8 mouse cellular contexts compared by ENCODE assay signal in genomic region chrX:8073881-8074429, GRCm38 (mm10). TPM values are rescaled to one million over a fixed set of nuclear protein-coding genes. Genes with fewer than 3 reads are reported as not detected.
DNase-seq lines count a peak whose midpoint lies in the region; ATAC-seq and TF ChIP-seq lines count a peak whose summit lies in the region.

No protein-coding gene starts in this region.

- H3K4me2 ChIP-seq in heart, embryonic 16.5 days (ENCODE audit: low read depth, low read length): peak overlapping the region; percentile 67
- H3K4me2 ChIP-seq in limb, embryonic 14.5 days (replicated peaks; ENCODE audit: low read depth, low read length, severe bottlenecking): peak overlapping the region; percentile 48
- peak overlapping the region; percentile 49 for H3K4me2 ChIP-seq in midbrain, postnatal 0 days (ENCODE audit: low read depth, low read length, poor library complexity, severe bottlenecking)

- no peak for TF ChIP-seq CTCF in heart, adult 2 months (IDR thresholded peaks at IDR 0.05)
- no peak for TF ChIP-seq CTCF in midbrain, postnatal 0 days (IDR thresholded peaks at IDR 0.05)

- DNase-seq in heart, adult 2 months: peak; percentile 10 to 32
- no peak for DNase-seq in heart, adult 9 months (ENCODE audit: low spot score in 2 of 2)
- no peak for DNase-seq in ES-E14 (ENCODE audit: low read depth, low spot score)
- DNase-seq in limb, embryonic 14.5 days (ENCODE audit: low spot score): peak; percentile 7
- DNase-seq in midbrain, postnatal 0 days (ENCODE audit: low spot score): peak; percentile 56
- peak; percentile 33 for DNase-seq in thymus, postnatal 0 days (ENCODE audit: low spot score)

- H3K27ac ChIP-seq in heart, adult 2 months: no peak overlapping the region
- peak overlapping the region; percentile 96 for H3K27ac ChIP-seq in ES-E14 (ENCODE audit: insufficient read depth, low read depth, low read length, poor library complexity, severe bottlenecking)
- H3K27ac ChIP-seq in heart, embryonic 16.5 days (ENCODE audit: low read length): peak overlapping the region; percentile 83
- H3K27ac ChIP-seq in limb, embryonic 14.5 days (replicated peaks; ENCODE audit: low read depth, low read length): peak overlapping the region; percentile 87
- peak overlapping the region; percentile 71 for H3K27ac ChIP-seq in midbrain, postnatal 0 days (ENCODE audit: low read depth, low read length)

- ATAC-seq in common myeloid progenitor, adult 5-6 weeks (replicated peaks; ENCODE audit: low read depth, poor library complexity, severe bottlenecking): peak; percentile 24; the same call in 1 of the 2 replicates
- ATAC-seq in heart, embryonic 16.5 days (replicated peaks; ENCODE audit: extremely low read depth, insufficient read depth, low FRiP score): peak; percentile 46
- ATAC-seq in limb, embryonic 14.5 days (ENCODE audit: low FRiP score, low read depth): peak; percentile 53
- no peak; the same call in 1 of the 2 replicates for ATAC-seq in midbrain, postnatal 0 days (ENCODE audit: low FRiP score)

- H3K27me3 ChIP-seq in heart, adult 2 months (ENCODE audit: control insufficient read depth, insufficient read depth, low read length): no peaks in the 10 kb centered on the region
- H3K27me3 ChIP-seq in heart, embryonic 16.5 days (ENCODE audit: control insufficient read depth, insufficient read depth, low read length): no peaks in the 10 kb centered on the region
- H3K27me3 ChIP-seq in limb, embryonic 14.5 days (ENCODE audit: control insufficient read depth, insufficient read depth, low read length): no peaks in the 10 kb centered on the region
- H3K27me3 ChIP-seq in midbrain, postnatal 0 days (ENCODE audit: insufficient read depth, low read length): no peaks in the 10 kb centered on the region

- no peak for TF ChIP-seq EP300 in heart, adult 2 months (IDR thresholded peaks at IDR 0.05; ENCODE audit: insufficient read depth, low read depth, low read length)

- H3K4me1 ChIP-seq in heart, adult 2 months (ENCODE audit: control insufficient read depth, insufficient read depth, low read length): no peaks in the 10 kb centered on the region
- peaks cover 0 to 5% of the 10 kb centered on the region in 2 experiments; a peak in 1 of 4 replicates for H3K4me1 ChIP-seq in ES-E14 (ENCODE audit: control insufficient read depth in 2 of 2, insufficient read depth in 2 of 2, low read length in 2 of 2, poor library complexity in 1 of 2)
- no peaks in the 10 kb centered on the region for H3K4me1 ChIP-seq in heart, embryonic 16.5 days (ENCODE audit: control insufficient read depth, insufficient read depth, low read length)
- no peaks in the 10 kb centered on the region for H3K4me1 ChIP-seq in limb, embryonic 14.5 days (ENCODE audit: control insufficient read depth, insufficient read depth, low read length)
- H3K4me1 ChIP-seq in midbrain, postnatal 0 days (ENCODE audit: insufficient read depth, low read length): no peaks in the 10 kb centered on the region

- H3K4me3 ChIP-seq in heart, adult 2 months: peak overlapping the region; percentile 58
- H3K4me3 ChIP-seq in ES-E14 (ENCODE audit: insufficient read depth in 1 of 2, low read depth in 1 of 2, low read length in 2 of 2, poor library complexity in 1 of 2, severe bottlenecking in 1 of 2): peak overlapping the region; percentile 70 to 87
- peak overlapping the region; percentile 72 for H3K4me3 ChIP-seq in heart, embryonic 16.5 days (ENCODE audit: low read length)
- peak overlapping the region; percentile 51 for H3K4me3 ChIP-seq in limb, embryonic 14.5 days (replicated peaks; ENCODE audit: low read length)
- H3K4me3 ChIP-seq in midbrain, postnatal 0 days (ENCODE audit: low read depth, low read length): peak overlapping the region; percentile 55

- intact Hi-C loops in heart, adult 2 months (cut with DNase I): loop anchor here (10.0 kb wide), 2 partner anchors 181 to 349 kb away; partner anchors contain the start of genes Ftsj1, Gm45208 and Praf2

- in situ Hi-C loops in ES-E14 (cut with MboI; ENCODE audit: low sequenced_read_pairs in 2 of 2, unreplicated experiment in 2 of 2): no loop called here

- no peaks in the 10 kb centered on the region for H3K36me3 ChIP-seq in heart, adult 2 months (ENCODE audit: control insufficient read depth, insufficient read depth, low read length)
- peaks cover 12% of the 10 kb centered on the region for H3K36me3 ChIP-seq in ES-E14 (ENCODE audit: control insufficient read depth, insufficient read depth, low read length, poor library complexity, severe bottlenecking)
- 0 out of 2 replicates have a peak, but pooled peaks cover 3% of the 10 kb centered on the region for H3K36me3 ChIP-seq in heart, embryonic 16.5 days (ENCODE audit: control insufficient read depth, insufficient read depth)
- H3K36me3 ChIP-seq in limb, embryonic 14.5 days (ENCODE audit: control insufficient read depth, insufficient read depth, low read length): peaks cover 8% of the 10 kb centered on the region
- H3K36me3 ChIP-seq in midbrain, postnatal 0 days (ENCODE audit: insufficient read depth, low read length): no peaks in the 10 kb centered on the region

- WGBS in heart, adult 2 months: 27% methylated on average over 57 of the region's 64 CpGs
- WGBS in heart, embryonic 16.5 days: 13% methylated on average over 52 of the region's 64 CpGs
- WGBS in limb, embryonic 14.5 days: 29% methylated on average over 45 of the region's 64 CpGs
- 30% methylated on average over 29 of the region's 64 CpGs for WGBS in midbrain, postnatal 0 days

- H3K79me2 ChIP-seq in heart, adult 2 months (replicated peaks; ENCODE audit: control insufficient read depth, insufficient read depth, low read length): no peaks in the 10 kb centered on the region

- TF ChIP-seq POLR2A in heart, adult 2 months (IDR thresholded peaks at IDR 0.05; ENCODE audit: insufficient read depth, low read depth, low read length): no peak
- no peak for TF ChIP-seq POLR2A in limb, embryonic 14.5 days (IDR thresholded peaks at IDR 0.05; ENCODE audit: borderline replicate concordance, extremely low read depth, insufficient read depth, insufficient read length)

- no peaks in the 10 kb centered on the region for H3K9me3 ChIP-seq in ES-E14 (ENCODE audit: control insufficient read depth, insufficient read depth, low read depth, low read length)
- H3K9me3 ChIP-seq in heart, embryonic 16.5 days (replicated peaks; ENCODE audit: control insufficient read depth, low read length): no peaks in the 10 kb centered on the region
- no peaks in the 10 kb centered on the region for H3K9me3 ChIP-seq in limb, embryonic 14.5 days (ENCODE audit: control insufficient read depth, low read length)
- no peaks in the 10 kb centered on the region for H3K9me3 ChIP-seq in midbrain, postnatal 0 days (ENCODE audit: low read length)

- H3K9ac ChIP-seq in heart, adult 2 months (ENCODE audit: low read depth, low read length): peak overlapping the region; percentile 66
- H3K9ac ChIP-seq in ES-E14 (ENCODE audit: insufficient read depth, low read depth, low read length, poor library complexity, severe bottlenecking): peak overlapping the region; percentile 92
- peak overlapping the region; percentile 67 for H3K9ac ChIP-seq in heart, embryonic 16.5 days (ENCODE audit: low read length)
- peak overlapping the region; percentile 67 for H3K9ac ChIP-seq in limb, embryonic 14.5 days (ENCODE audit: low read depth, low read length, severe bottlenecking)
- H3K9ac ChIP-seq in midbrain, postnatal 0 days (replicated peaks; ENCODE audit: low read length, poor library complexity, severe bottlenecking): peak overlapping the region; percentile 54; the same call in 1 of the 2 replicates

RNA-seq across cellular contexts. Expression of gene Suv39h1, which starts 0.6 kb away (rescaled TPM):
- total RNA-seq in heart, adult 2 months (2021): 1 to 10 TPM; 3.6 to 3.9 TPM
- polyA plus RNA-seq in heart, adult 2 months (2012; rRNA removed): 4.6 and 6.1 TPM in 2 replicates
- total RNA-seq in ES-E14 (2012; rRNA removed): 26.9 and 42.6 TPM in 2 replicates
- 60.0 and 70.0 TPM in 2 replicates for total RNA-seq in common myeloid progenitor, adult 5-6 weeks (2017)
- 31.3 and 33.7 TPM in 2 replicates for polyA plus RNA-seq in heart, embryonic 16.5 days (2015; fragmentation: Nextera tagmentation; extraction: Ambion mirVana)
- 65.3 and 67.4 TPM in 2 replicates for polyA plus RNA-seq in limb, embryonic 14.5 days (2012; rRNA removed)
- 51.9 and 56.1 TPM in 2 replicates for polyA plus RNA-seq in limb, embryonic 14.5 days (2014; fragmentation: Nextera tagmentation; extraction: Ambion mirVana)
- 32.0 and 45.0 TPM in 2 replicates for total RNA-seq in midbrain, postnatal 0 days (2014; rRNA removed)
- 34.8 and 35.4 TPM in 2 replicates for polyA plus RNA-seq in midbrain, postnatal 0 days (2015; fragmentation: Nextera tagmentation; extraction: Ambion mirVana)
- 60.7 and 62.4 TPM in 2 replicates for polyA plus RNA-seq in thymus, postnatal 0 days (2015; fragmentation: Nextera tagmentation; extraction: Ambion mirVana)

RNA-seq across cellular contexts. Expression of gene Was, which starts 16.3 kb away (rescaled TPM):
- 1 to 10 TPM; 1.7 to 2.6 TPM for total RNA-seq in heart, adult 2 months (2021)
- polyA plus RNA-seq in heart, adult 2 months (2012; rRNA removed): 1.9 and 2.2 TPM in 2 replicates
- total RNA-seq in ES-E14 (2012; rRNA removed): 2.0 and 3.5 TPM in 2 replicates
- 68.8 and 74.5 TPM in 2 replicates for total RNA-seq in common myeloid progenitor, adult 5-6 weeks (2017)
- polyA plus RNA-seq in heart, embryonic 16.5 days (2015; fragmentation: Nextera tagmentation; extraction: Ambion mirVana): 0.62 and 2.2 TPM in 2 replicates
- polyA plus RNA-seq in limb, embryonic 14.5 days (2012; rRNA removed): 2.6 and 3.5 TPM in 2 replicates
- 0.92 and 0.97 TPM in 2 replicates for polyA plus RNA-seq in limb, embryonic 14.5 days (2014; fragmentation: Nextera tagmentation; extraction: Ambion mirVana)
- total RNA-seq in midbrain, postnatal 0 days (2014; rRNA removed): 0.52 and 0.60 TPM in 2 replicates
- polyA plus RNA-seq in midbrain, postnatal 0 days (2015; fragmentation: Nextera tagmentation; extraction: Ambion mirVana): 0.15 and 0.30 TPM in 2 replicates
- polyA plus RNA-seq in thymus, postnatal 0 days (2015; fragmentation: Nextera tagmentation; extraction: Ambion mirVana): 13.7 and 18.2 TPM in 2 replicates

RNA-seq across cellular contexts. Expression of gene Glod5, which starts 55.7 kb away (rescaled TPM):
- total RNA-seq in heart, adult 2 months (2021): not detected
- not detected in 2 replicates for polyA plus RNA-seq in heart, adult 2 months (2012; rRNA removed)
- 4.6 and 6.2 TPM in 2 replicates for total RNA-seq in ES-E14 (2012; rRNA removed)
- total RNA-seq in common myeloid progenitor, adult 5-6 weeks (2017): not detected in 2 replicates
- polyA plus RNA-seq in heart, embryonic 16.5 days (2015; fragmentation: Nextera tagmentation; extraction: Ambion mirVana): 0.74 and 0.77 TPM in 2 replicates
- polyA plus RNA-seq in limb, embryonic 14.5 days (2012; rRNA removed): 0.10 TPM in 1 of 2 replicates, not detected in the other
- not detected in 2 replicates for polyA plus RNA-seq in limb, embryonic 14.5 days (2014; fragmentation: Nextera tagmentation; extraction: Ambion mirVana)
- total RNA-seq in midbrain, postnatal 0 days (2014; rRNA removed): 2.4 TPM in 1 of 2 replicates, not detected in the other
- polyA plus RNA-seq in midbrain, postnatal 0 days (2015; fragmentation: Nextera tagmentation; extraction: Ambion mirVana): 0.81 and 1.1 TPM in 2 replicates
- polyA plus RNA-seq in thymus, postnatal 0 days (2015; fragmentation: Nextera tagmentation; extraction: Ambion mirVana): 0.27 TPM in 1 of 2 replicates, not detected in the other

RNA-seq across cellular contexts. Expression of gene Wdr13, which starts 58.7 kb away (rescaled TPM):
- 10 to 100 TPM; 35.1 to 39.6 TPM for total RNA-seq in heart, adult 2 months (2021)
- 56.0 and 60.2 TPM in 2 replicates for polyA plus RNA-seq in heart, adult 2 months (2012; rRNA removed)
- total RNA-seq in ES-E14 (2012; rRNA removed): 17.1 and 25.7 TPM in 2 replicates
- total RNA-seq in common myeloid progenitor, adult 5-6 weeks (2017): 25.8 and 29.6 TPM in 2 replicates
- 27.5 and 27.6 TPM in 2 replicates for polyA plus RNA-seq in heart, embryonic 16.5 days (2015; fragmentation: Nextera tagmentation; extraction: Ambion mirVana)
- 90.6 and 127 TPM in 2 replicates for polyA plus RNA-seq in limb, embryonic 14.5 days (2012; rRNA removed)
- 18.7 and 19.7 TPM in 2 replicates for polyA plus RNA-seq in limb, embryonic 14.5 days (2014; fragmentation: Nextera tagmentation; extraction: Ambion mirVana)
- 324 and 337 TPM in 2 replicates for total RNA-seq in midbrain, postnatal 0 days (2014; rRNA removed)
- polyA plus RNA-seq in midbrain, postnatal 0 days (2015; fragmentation: Nextera tagmentation; extraction: Ambion mirVana): 59.9 and 60.4 TPM in 2 replicates
- polyA plus RNA-seq in thymus, postnatal 0 days (2015; fragmentation: Nextera tagmentation; extraction: Ambion mirVana): 10.9 and 13.3 TPM in 2 replicates

Comparison
In these comparisons a context has a peak if more than half of its experiments do, and no peak if none do; other contexts are left out.
1. DNase-seq: peak in heart, adult 2 months (2 of 2), limb, embryonic 14.5 days (single experiment), midbrain, postnatal 0 days (single experiment) and thymus, postnatal 0 days (single experiment); none in heart, adult 9 months (0 of 2) and ES-E14 (single experiment).
2. Peak in every context shown above with its lines, with median percentiles within 50 percentile points of each other: H3K4me3 ChIP-seq, H3K9ac ChIP-seq and H3K4me2 ChIP-seq.